Mouse (Mus musculus): ENCODE data around the gene Drc3.

GRCm38 (mm10) chr11:60412921-60413320, 59.8 kb downstream of the Drc3 start:
- TF ChIP-seq CTCF (IDR thresholded peaks at IDR 0.05) (no peak), EP300 (IDR thresholded peaks at IDR 0.05) (no peak)
